Comparison of ENCODE assay signal across 10 mouse cellular contexts in the genomic region with DNA sequence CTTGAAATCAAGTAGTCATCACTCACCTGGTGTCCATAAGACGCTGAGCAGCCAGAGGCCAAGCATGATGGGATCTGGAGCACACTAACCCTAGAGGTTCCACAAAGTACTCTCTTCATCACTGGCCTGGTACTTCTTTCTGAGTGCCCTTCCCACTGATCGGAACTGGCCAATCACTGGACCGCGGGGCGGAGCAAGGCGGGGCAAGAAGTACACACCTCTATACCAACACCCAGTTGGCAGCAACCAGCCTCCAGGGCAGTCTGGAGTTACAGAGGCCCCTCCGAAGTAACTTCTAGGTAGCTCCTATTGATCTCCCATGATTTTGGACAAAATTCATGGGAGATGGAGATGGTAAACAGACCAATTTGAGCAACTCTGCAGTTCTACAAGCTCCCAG. TPM values are rescaled to one million over a fixed set of nuclear protein-coding genes. Genes with fewer than 3 reads are reported as not detected.
DNase-seq lines count a peak whose midpoint lies in the region; ATAC-seq and TF ChIP-seq lines count a peak whose summit lies in the region.
"Had no signal": no experiment of that assay in that cellular context is flagged by ENCODE, and none has a peak within 500 bp of the region (broad histone marks: within the 10 kb centered on the region; RNA-seq: fewer than 3 reads in every experiment).

A gene (minus strand): TSS at position 157 of the 400 bp plus-strand sequence.

- no peak within 1 kb of the TSS for H3K4me2 ChIP-seq in forebrain, embryonic 13.5 days
- H3K4me2 ChIP-seq in forebrain, postnatal 0 days (ENCODE audit: low read depth), result no peak within 1 kb of the TSS
- H3K4me2 ChIP-seq in kidney, embryonic 16.5 days (replicated peaks; ENCODE audit: low read depth, low read length), result no peak within 1 kb of the TSS
- H3K4me2 ChIP-seq: neural tube, embryonic 13.5 days had no signal

- no peak for DNase-seq in forebrain, postnatal 0 days
- peak; percentile 65 for DNase-seq in adrenal gland, postnatal 14 days
- DNase-seq in cerebellum, adult 11-12 months, result no peak
- no peak for DNase-seq in layer of hippocampus, postnatal 25 days (ENCODE audit: extremely low spot score in 1 of 2, low spot score in 1 of 2)
- no peak for DNase-seq in cerebellum, adult 2 months

- TF ChIP-seq POLR2A in cerebellum, adult 2 months (IDR thresholded peaks at IDR 0.05; ENCODE audit: borderline replicate concordance, insufficient read depth, low read length), result no peak

- no peaks in the 10 kb centered on the region for H3K27me3 ChIP-seq in forebrain, embryonic 13.5 days
- H3K27me3 ChIP-seq in forebrain, postnatal 0 days (ENCODE audit: insufficient read depth, low read length), result no peaks in the 10 kb centered on the region
- H3K27me3 ChIP-seq in kidney, embryonic 16.5 days (ENCODE audit: insufficient read depth, low read length), result no peaks in the 10 kb centered on the region
- H3K27me3 ChIP-seq in cerebellum, adult 2 months (ENCODE audit: control insufficient read depth, insufficient read depth, low read length), result no peaks in the 10 kb centered on the region
- H3K27me3 ChIP-seq: neural tube, embryonic 13.5 days had no signal

- no peak within 1 kb of the TSS for H3K27ac ChIP-seq in forebrain, embryonic 13.5 days
- H3K27ac ChIP-seq in forebrain, postnatal 0 days (ENCODE audit: low read depth, low read length), result no peak within 1 kb of the TSS
- H3K27ac ChIP-seq in kidney, embryonic 16.5 days (ENCODE audit: low read length), result no peak within 1 kb of the TSS
- H3K27ac ChIP-seq in macrophage, result peak within 1 kb of the TSS; percentile 99
- H3K27ac ChIP-seq in cerebellum, adult 2 months (ENCODE audit: insufficient read depth, low read length), result no peak within 1 kb of the TSS
- H3K27ac ChIP-seq: neural tube, embryonic 13.5 days had no signal

- ATAC-seq in forebrain, embryonic 13.5 days, result peak; percentile 43; the same call in 1 of the 2 replicates
- no peak for ATAC-seq in forebrain, postnatal 0 days
- ATAC-seq in kidney, embryonic 16.5 days (ENCODE audit: low FRiP score, low TSS enrichment), result peak; percentile 68; the same call in 1 of the 2 replicates

- 29% methylated on average over 7 of the region's 7 CpGs for WGBS in forebrain, embryonic 13.5 days
- WGBS in forebrain, postnatal 0 days, result 34% methylated on average over 7 of the region's 7 CpGs
- 28% methylated on average over 7 of the region's 7 CpGs for WGBS in kidney, embryonic 16.5 days
- 23% methylated on average over 7 of the region's 7 CpGs for WGBS in macrophage (ENCODE audit: missing documents)
- 36% methylated on average over 7 of the region's 7 CpGs for WGBS in cerebellum, adult 2 months

- no peak within 1 kb of the TSS for H3K9ac ChIP-seq in forebrain, embryonic 13.5 days
- H3K9ac ChIP-seq in forebrain, postnatal 0 days, result no peak within 1 kb of the TSS
- H3K9ac ChIP-seq in kidney, embryonic 16.5 days (replicated peaks; ENCODE audit: low read length), result no peak within 1 kb of the TSS
- H3K9ac ChIP-seq: neural tube, embryonic 13.5 days had no signal

- H3K4me3 ChIP-seq in forebrain, embryonic 13.5 days, result no peak within 1 kb of the TSS
- no peak within 1 kb of the TSS for H3K4me3 ChIP-seq in forebrain, postnatal 0 days (ENCODE audit: low read depth, low read length)
- no peak within 1 kb of the TSS for H3K4me3 ChIP-seq in kidney, embryonic 16.5 days (ENCODE audit: low read length)
- peak within 1 kb of the TSS; percentile 86 for H3K4me3 ChIP-seq in macrophage (ENCODE audit: inconsistent target)
- no peak within 1 kb of the TSS for H3K4me3 ChIP-seq in cerebellum, adult 2 months (replicated peaks; ENCODE audit: insufficient read depth, low read depth, low read length)
- H3K4me3 ChIP-seq: neural tube, embryonic 13.5 days had no signal

- H3K36me3 ChIP-seq in forebrain, embryonic 13.5 days (ENCODE audit: poor library complexity, severe bottlenecking), result peaks cover 25% of the 10 kb centered on the region
- H3K36me3 ChIP-seq in forebrain, postnatal 0 days (ENCODE audit: insufficient read depth), result peaks cover 24% of the 10 kb centered on the region
- peaks cover 12% of the 10 kb centered on the region for H3K36me3 ChIP-seq in kidney, embryonic 16.5 days (ENCODE audit: insufficient read depth, low read length)
- peaks cover 32% of the 10 kb centered on the region for H3K36me3 ChIP-seq in macrophage (ENCODE audit: inconsistent target)

- no peak for TF ChIP-seq CTCF in forebrain, postnatal 0 days (IDR thresholded peaks at IDR 0.05; ENCODE audit: low read depth)
- no peak for TF ChIP-seq CTCF in cerebellum, adult 2 months (IDR thresholded peaks at IDR 0.05; ENCODE audit: borderline replicate concordance, insufficient read depth, low read depth, low read length)

- no peaks in the 10 kb centered on the region for H3K4me1 ChIP-seq in forebrain, embryonic 13.5 days
- H3K4me1 ChIP-seq in forebrain, postnatal 0 days (ENCODE audit: insufficient read depth), result no peaks in the 10 kb centered on the region
- H3K4me1 ChIP-seq in kidney, embryonic 16.5 days (ENCODE audit: insufficient read depth, low read length), result no peaks in the 10 kb centered on the region
- no peaks in the 10 kb centered on the region for H3K4me1 ChIP-seq in cerebellum, adult 2 months (ENCODE audit: control insufficient read depth, insufficient read depth, low read length)
- H3K4me1 ChIP-seq: neural tube, embryonic 13.5 days had no signal

- H3K9me3 ChIP-seq in forebrain, embryonic 13.5 days (replicated peaks), result no peaks in the 10 kb centered on the region
- H3K9me3 ChIP-seq in forebrain, postnatal 0 days (ENCODE audit: low read length), result no peaks in the 10 kb centered on the region
- H3K9me3 ChIP-seq in kidney, embryonic 16.5 days (ENCODE audit: low read length), result no peaks in the 10 kb centered on the region
- H3K9me3 ChIP-seq: G1E; neural tube, embryonic 13.5 days had no signal

- peaks cover 63% of the 10 kb centered on the region for H3K79me2 ChIP-seq in macrophage (ENCODE audit: inconsistent target)

RNA-seq across cellular contexts. Expression of the gene that starts here (rescaled TPM):
- 3.9 and 4.3 TPM in 2 replicates for polyA plus RNA-seq in forebrain, embryonic 13.5 days (2015; fragmentation: Nextera tagmentation; extraction: Ambion mirVana)
- total RNA-seq in forebrain, postnatal 0 days (2014; rRNA removed), result 2.6 and 3.4 TPM in 2 replicates
- polyA plus RNA-seq in forebrain, postnatal 0 days (2015; fragmentation: Nextera tagmentation; extraction: Ambion mirVana), result 0.47 TPM in 2 replicates
- total RNA-seq in adrenal gland, postnatal 14 days (2021), result 1.5 and 3.0 TPM in 2 replicates
- polyA plus RNA-seq in kidney, embryonic 16.5 days (2015; fragmentation: Nextera tagmentation; extraction: Ambion mirVana), result 1.6 and 1.8 TPM in 2 replicates
- 1,000 to 10,000 TPM in 7 of 26 experiments, 100 to 1,000 TPM in 19; 146 to 1,912 (median 371) TPM for total RNA-seq in macrophage (2018; cell fraction: chromatin; rRNA removed)
- 100 to 1,000 TPM in 23 of 26 experiments, 10 to 100 TPM in 3; 96.7 to 475 (median 196) TPM for total RNA-seq in macrophage (2018; cell fraction: cytosol; rRNA removed)
- total RNA-seq in macrophage (2018; cell fraction: nucleus; rRNA removed), result 1,000 to 10,000 TPM in 1 of 26 experiments, 100 to 1,000 TPM in 25; 153 to 2,204 (median 378) TPM
- polyA plus RNA-seq in macrophage (2018), result 169 to 1,404 TPM (median 407 TPM) in 3 replicates
- total RNA-seq in layer of hippocampus, postnatal 25 days (2021), result 1 to 10 TPM; 3.3 to 3.4 TPM
- polyA plus RNA-seq in cerebellum, adult 2 months (2012; rRNA removed), result 2.8 and 4.1 TPM in 2 replicates

Comparison
In these comparisons a context has a peak if more than half of its experiments do, and no peak if none do; other contexts are left out.
1. RNA of the gene that starts here (polyA plus RNA-seq): 169 to 1,404 TPM in macrophage; 2.8 to 4.1 TPM in cerebellum, adult 2 months, 3.9 to 4.3 TPM in forebrain, embryonic 13.5 days, 1.6 to 1.8 TPM in kidney, embryonic 16.5 days and 0.47 TPM in forebrain, postnatal 0 days; every median in the first group is over 10 times any median in the second.